Mouse (Mus musculus) frontal cortex, adult 2 months (tissue): ENCODE data around the gene Mef2c. TPM values are rescaled to one million over a fixed set of nuclear protein-coding genes. Genes with fewer than 3 reads are reported as not detected.

Experiments
- DNase-seq, 2 experiments: peaks; one replicate each; pipeline ENCODE4 v3.0.0; 2022; ENCODE audit warnings: low spot score in 1 of 2; ENCODE audit errors: extremely low spot score in 1 of 2
- polyA plus RNA-seq: library from polyadenylated mRNA; depleted of rRNA; stranded (reverse); fragments of >200 nt; gene quantifications from 2 replicates; pipeline ENCODE4 v1.2.3, GENCODE M21; 2012

Mef2c gene
- polyA plus RNA-seq, 1 experiment: 258 TPM

GRCm38 (mm10) chr13:83568759-83569256, 65.0 kb downstream of the Mef2c start:
- no peak for DNase-seq

- DNase-seq: no peak
Observed at GRCm38 (mm10) chr13:83571973-83572447, 68.2 kb downstream of the Mef2c start.

GRCm38 (mm10) chr13:83572469-83572868, 68.6 kb downstream of the Mef2c start:
- DNase-seq: no peak

GRCm38 (mm10) chr13:83573327-83573726, 69.5 kb downstream of the Mef2c start:
- DNase-seq: no peak

GRCm38 (mm10) chr13:83573855-83574583, 70.2 kb downstream of the Mef2c start:
- no peak for DNase-seq

- no peak for DNase-seq
Observed at GRCm38 (mm10) chr13:83574866-83575265, 71.0 kb downstream of the Mef2c start.

GRCm38 (mm10) chr13:83579410-83579809, 75.6 kb downstream of the Mef2c start:
- DNase-seq: no peak

- DNase-seq: no peak
Observed at GRCm38 (mm10) chr13:83580856-83581255, 77.0 kb downstream of the Mef2c start.

GRCm38 (mm10) chr13:83582564-83582963, 78.7 kb downstream of the Mef2c start:
- no peak for DNase-seq

- no peak for DNase-seq
Observed at GRCm38 (mm10) chr13:83583881-83584280, 80.0 kb downstream of the Mef2c start.

GRCm38 (mm10) chr13:83585359-83585758, 81.5 kb downstream of the Mef2c start:
- no peak for DNase-seq

GRCm38 (mm10) chr13:83588186-83588585, 84.4 kb downstream of the Mef2c start:
- DNase-seq: peak in 1 of 2 experiments; percentile 77

- DNase-seq: no peak
Observed at GRCm38 (mm10) chr13:83590886-83591285, 87.1 kb downstream of the Mef2c start.

GRCm38 (mm10) chr13:83595429-83595828, 91.6 kb downstream of the Mef2c start:
- DNase-seq: no peak

GRCm38 (mm10) chr13:83596989-83597738, 93.3 kb downstream of the Mef2c start:
- no peak for DNase-seq

- no peak for DNase-seq
Observed at GRCm38 (mm10) chr13:83597739-83598210, 93.9 kb downstream of the Mef2c start.

- no peak for DNase-seq
Observed at GRCm38 (mm10) chr13:83600301-83600700, 96.5 kb downstream of the Mef2c start.

GRCm38 (mm10) chr13:83601741-83602140, 97.9 kb downstream of the Mef2c start:
- no peak for DNase-seq

GRCm38 (mm10) chr13:83603373-83604265, 99.8 kb downstream of the Mef2c start:
- DNase-seq: peak in 1 of 2 experiments; percentile 71

GRCm38 (mm10) chr13:83604320-83604719, 100.5 kb downstream of the Mef2c start:
- DNase-seq: peak in 1 of 2 experiments; percentile 65
